Mouse (Mus musculus) stomach, embryonic 15.5 days (tissue): ENCODE measurements around the gene Mpg. TPM values are rescaled to one million over a fixed set of nuclear protein-coding genes. Genes with fewer than 3 reads are reported as not detected.

ENCODE experiments used
- ATAC-seq: fragments of 200-750 bp; cut with Nextera tagmentation; 2 replicates; pipeline ENCODE4 v1.8.0; 2017; ENCODE audit warnings: low read depth, moderate number of reproducible peaks, moderate TSS enrichment; ENCODE audit not compliant: insufficient read depth, low FRiP score
- H3K27ac ChIP-seq: fragments of 300-500 bp; sonication (generic); 2 replicates; pipeline ENCODE4 v1.5.1; 2015; ENCODE audit warnings: mild to moderate bottlenecking, inconsistent platforms
- H3K27me3 ChIP-seq: fragments of 300-500 bp; sonication (generic); replicated peaks from 2 replicates; pipeline ENCODE4 v1.6.1; 2015; ENCODE audit warnings: inconsistent platforms
- H3K36me3 ChIP-seq: fragments of 300-500 bp; sonication (generic); 2 replicates; pipeline ENCODE4 v1.6.1; 2015; ENCODE audit warnings: inconsistent platforms
- H3K4me1 ChIP-seq: fragments of 300-500 bp; sonication (generic); 2 replicates; pipeline ENCODE4 v1.6.1; 2015; ENCODE audit warnings: inconsistent platforms
- H3K4me2 ChIP-seq: fragments of 300-500 bp; sonication (generic); 2 replicates; pipeline ENCODE4 v1.6.1; 2015; ENCODE audit warnings: mild to moderate bottlenecking, inconsistent platforms
- H3K4me3 ChIP-seq: fragments of 300-500 bp; sonication (generic); replicated peaks from 2 replicates; pipeline ENCODE4 v1.5.1; 2015; ENCODE audit warnings: inconsistent platforms
- H3K9ac ChIP-seq: fragments of 300-500 bp; sonication (generic); 2 replicates; pipeline ENCODE4 v1.6.1; 2015; ENCODE audit warnings: inconsistent platforms
- H3K9me3 ChIP-seq: fragments of 300-500 bp; sonication (generic); 2 replicates; pipeline ENCODE4 v1.6.1; 2016; ENCODE audit warnings: inconsistent platforms
- WGBS: fragments of 180-500 bp; shearing (Covaris S2); methylation state at CpG from one replicate; pipeline ENCODE4 v1.1.7; 2015; 5-methylcytosine and 5-hydroxymethylcytosine counted together
- polyA plus RNA-seq: library from polyadenylated mRNA; unstranded; fragments of >200 nt; fragmentation: Nextera tagmentation; extraction: Ambion mirVana; gene quantifications from 2 replicates; pipeline ENCODE4 v1.2.1, GENCODE M21; 2015

Gene Mpg
- polyA plus RNA-seq, 1 experiment from 2014 or later: 32.7 TPM

DNA sequence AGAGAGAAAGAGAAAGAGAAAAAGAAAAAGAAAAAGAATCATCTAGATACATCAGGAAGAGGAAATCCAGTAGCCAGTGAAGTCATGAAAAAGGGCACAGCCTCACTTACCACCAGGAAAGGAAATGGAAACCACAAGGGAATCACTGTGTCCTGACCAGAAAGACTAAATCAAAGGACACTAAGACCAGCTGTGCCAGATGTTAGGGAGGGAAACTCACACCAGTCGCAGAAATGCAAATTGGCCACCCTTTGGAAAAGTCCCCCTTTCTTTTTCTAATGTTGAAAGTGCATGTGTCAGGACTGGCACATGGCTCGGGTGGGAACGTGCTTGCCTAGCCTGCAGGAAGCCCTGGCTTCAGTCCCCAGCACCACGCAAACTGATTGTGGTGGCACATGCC lies 44.9 kb downstream of the Mpg start:
- Histone ChIP-seq H3K36me3 (no peaks in the 10 kb centered on the region), H3K4me3 (no peak overlapping the region), H3K27me3 (no peaks in the 10 kb centered on the region), H3K4me1 (peaks cover 6% of the 10 kb centered on the region), H3K27ac (no peak overlapping the region), H3K9ac (no peak overlapping the region), H3K4me2 (no peak overlapping the region), H3K9me3 (no peaks in the 10 kb centered on the region)
- ATAC-seq: no peak
- WGBS: 41% methylated on average over 4 of the region's 4 CpGs

DNA sequence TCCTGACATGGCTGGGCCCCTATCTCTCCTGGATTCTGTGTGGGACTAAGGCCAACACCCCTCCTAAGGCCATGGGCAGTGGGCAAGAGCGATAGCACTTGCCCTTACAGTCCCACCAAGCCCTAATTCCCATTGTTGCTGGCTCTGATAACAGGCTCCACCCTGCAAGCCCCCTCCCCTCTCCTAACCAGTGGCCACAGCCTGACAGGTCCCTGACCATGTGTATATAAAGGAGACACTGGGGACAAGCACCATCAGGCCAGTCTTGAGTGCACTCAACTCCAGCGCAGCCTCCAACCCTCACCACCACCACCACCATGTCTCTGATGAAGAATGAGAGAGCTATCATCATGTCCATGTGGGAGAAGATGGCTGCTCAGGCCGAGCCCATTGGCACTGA lies 50.0 kb downstream of the Mpg start, which contains the start of gene Hba-x:
Gene Hba-x (plus strand): TSS at position 54 of the 400 bp plus-strand sequence.
- H3K4me3 ChIP-seq: no peak within 1 kb of the TSS
- H3K27me3 ChIP-seq: peaks cover 14% of the 10 kb centered on the region; the same call in 1 of the 2 replicates
- WGBS: 64% methylated on average over 3 of the region's 3 CpGs
- H3K27ac ChIP-seq: no peak within 1 kb of the TSS
- H3K36me3 ChIP-seq: no peaks in the 10 kb centered on the region
- H3K9ac ChIP-seq: no peak within 1 kb of the TSS
- H3K4me1 ChIP-seq: no peaks in the 10 kb centered on the region
- no peaks in the 10 kb centered on the region for H3K9me3 ChIP-seq
- ATAC-seq: no peak
- H3K4me2 ChIP-seq: no peak within 1 kb of the TSS

DNA sequence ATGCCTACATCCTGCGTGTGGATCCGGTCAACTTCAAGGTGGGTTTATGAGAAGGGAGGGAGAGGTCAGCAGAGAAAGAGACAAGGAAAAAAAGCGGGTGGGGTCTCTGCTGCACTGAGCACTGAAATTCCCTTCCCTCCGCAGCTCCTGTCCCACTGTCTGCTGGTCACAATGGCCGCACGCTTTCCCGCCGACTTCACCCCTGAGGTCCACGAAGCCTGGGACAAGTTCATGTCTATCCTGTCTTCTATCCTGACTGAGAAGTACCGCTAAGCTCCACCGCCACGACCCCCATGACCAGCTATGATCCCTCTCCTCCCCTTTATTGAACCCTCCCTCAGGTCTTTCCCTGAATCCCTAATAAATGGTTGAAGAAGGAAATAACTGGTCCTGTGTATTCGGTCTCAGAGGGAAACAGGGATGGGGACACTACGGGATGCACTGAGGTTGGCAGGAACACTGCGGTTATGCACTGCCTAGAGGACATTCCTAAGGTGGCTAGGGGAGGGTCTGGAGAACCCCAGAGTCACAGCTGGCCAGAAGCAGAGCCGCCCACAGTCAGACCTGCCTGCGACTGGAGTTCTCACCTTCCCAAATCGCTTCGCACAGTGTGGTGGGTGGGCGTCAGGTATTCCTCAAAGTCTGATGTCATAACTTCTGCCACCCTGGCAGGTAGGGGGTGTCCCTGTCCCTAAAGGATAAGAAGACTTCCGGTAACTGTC lies 51.6 kb downstream of the Mpg start:
- Histone ChIP-seq H3K36me3 (no peaks in the 10 kb centered on the region), H3K9ac (no peak overlapping the region), H3K27ac (no peak overlapping the region), H3K4me3 (no peak overlapping the region), H3K4me2 (no peak overlapping the region), H3K4me1 (no peaks in the 10 kb centered on the region), H3K9me3 (no peaks in the 10 kb centered on the region), H3K27me3 (peaks cover 14% of the 10 kb centered on the region; the same call in 1 of the 2 replicates)
- 70% methylated on average over 21 of the region's 21 CpGs for WGBS
- no peak for ATAC-seq

DNA sequence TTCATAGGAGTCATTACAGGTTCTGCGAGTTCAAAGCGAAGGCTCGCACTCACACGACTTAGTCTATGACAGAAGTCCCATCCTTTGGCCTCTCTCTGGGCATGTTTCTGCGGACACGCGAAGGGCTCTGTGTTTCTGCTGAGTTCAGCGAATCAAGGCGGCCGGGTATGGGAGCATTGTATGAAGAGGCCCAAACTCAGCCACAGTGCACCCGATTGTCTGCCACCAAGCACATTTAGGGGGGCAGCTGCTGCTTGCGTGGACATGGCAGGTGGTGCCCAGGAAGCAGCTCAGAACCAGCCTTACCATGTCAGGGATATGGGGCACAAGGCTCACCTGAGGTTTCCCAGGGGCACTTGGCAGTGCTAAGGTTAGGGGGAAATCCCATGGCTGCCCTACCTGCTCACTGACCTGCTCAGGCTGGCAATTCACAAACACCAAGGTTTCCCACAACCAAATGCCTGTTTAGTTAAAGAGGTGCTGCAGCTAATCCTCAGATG lies 52.2 kb downstream of the Mpg start:
- no peaks in the 10 kb centered on the region for H3K9me3 ChIP-seq

DNA sequence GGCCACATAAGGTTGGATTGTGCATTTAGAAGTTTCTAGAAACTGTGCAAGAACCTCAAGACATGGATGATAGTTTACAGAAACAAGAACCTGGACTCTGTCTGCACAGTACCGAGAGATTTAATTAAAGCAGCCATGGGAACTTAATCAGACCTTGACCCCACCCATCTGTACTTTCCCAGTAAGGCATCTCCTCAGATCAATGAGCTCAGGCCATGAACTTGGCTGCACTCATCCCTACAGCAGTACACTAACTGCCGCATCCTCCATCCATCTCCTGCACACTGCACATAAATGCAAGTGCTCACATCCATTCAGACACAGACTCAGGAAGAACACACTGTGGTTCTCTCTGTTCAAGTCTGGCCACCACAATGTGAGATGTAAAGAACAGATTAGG lies 54.3 kb downstream of the Mpg start:
- WGBS: 45% methylated on average over 2 of the region's 2 CpGs

More for the DNA sequence above, 52.2 kb downstream of the Mpg start:
- no peak for ATAC-seq
- no peak overlapping the region for H3K4me2 ChIP-seq
- no peak overlapping the region for H3K4me3 ChIP-seq
- WGBS: 77% methylated on average over 12 of the region's 12 CpGs
- H3K27ac ChIP-seq: no peak overlapping the region
- H3K27me3 ChIP-seq: peaks cover 14% of the 10 kb centered on the region; the same call in 1 of the 2 replicates
- H3K4me1 ChIP-seq: no peaks in the 10 kb centered on the region
- H3K36me3 ChIP-seq: no peaks in the 10 kb centered on the region
- no peak overlapping the region for H3K9ac ChIP-seq

DNA sequence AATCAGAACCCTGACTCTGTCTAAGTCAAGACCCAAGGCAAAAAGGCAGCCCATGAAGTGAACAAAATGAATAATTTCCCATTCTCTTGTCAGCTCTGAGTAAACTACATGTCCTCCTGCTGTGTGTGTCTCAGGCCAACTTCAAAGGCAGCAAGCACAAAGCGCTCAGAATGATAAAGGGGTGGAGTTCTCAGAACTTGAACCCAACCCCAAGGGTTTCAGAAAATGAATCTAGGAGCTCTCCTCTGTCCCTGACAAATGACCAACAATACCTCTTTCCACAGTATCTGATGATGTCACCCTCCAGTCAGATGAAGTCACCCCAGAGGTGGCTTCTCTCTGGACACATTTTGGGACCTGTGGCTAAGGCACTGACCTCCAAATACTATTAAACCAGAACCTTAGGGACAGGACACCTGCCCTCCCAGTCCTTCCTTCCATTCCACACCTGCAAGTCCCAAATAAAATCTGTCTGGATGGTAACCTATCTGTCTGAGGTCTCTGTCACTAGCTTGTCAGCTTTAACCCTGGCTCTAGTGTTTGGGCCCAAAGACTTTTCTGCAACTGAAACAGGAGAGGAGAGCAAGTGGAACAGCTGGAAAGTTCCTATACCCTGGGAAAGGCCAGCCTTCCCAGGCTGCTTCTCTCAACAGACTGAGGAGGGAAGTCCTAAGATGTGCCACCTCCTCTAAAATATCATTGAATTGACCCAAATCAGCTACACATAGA lies 55.3 kb downstream of the Mpg start:
- Histone ChIP-seq H3K4me1 (no peaks in the 10 kb centered on the region), H3K27me3 (peaks cover 14% of the 10 kb centered on the region; the same call in 1 of the 2 replicates), H3K4me2 (no peak overlapping the region), H3K36me3 (no peaks in the 10 kb centered on the region), H3K9me3 (no peaks in the 10 kb centered on the region), H3K27ac (no peak overlapping the region), H3K4me3 (no peak overlapping the region), H3K9ac (no peak overlapping the region)
- no peak for ATAC-seq
- WGBS: 69% methylated on average over 1 of the region's 1 CpGs

More for the DNA sequence above, 54.3 kb downstream of the Mpg start:
- Histone ChIP-seq H3K4me1 (no peaks in the 10 kb centered on the region), H3K4me2 (no peak overlapping the region), H3K27ac (no peak overlapping the region), H3K36me3 (no peaks in the 10 kb centered on the region), H3K9me3 (no peaks in the 10 kb centered on the region), H3K9ac (no peak overlapping the region), H3K27me3 (peaks cover 14% of the 10 kb centered on the region; the same call in 1 of the 2 replicates), H3K4me3 (no peak overlapping the region)
- ATAC-seq: no peak

Other genes with a start within 250 kb of the Mpg start
- gene Nsg2, start 226.0 kb upstream of the Mpg start, polyA plus RNA-seq: 7.8 and 8.2 TPM in 2 replicates
- 0.06 and 0.09 TPM in 2 replicates for gene Il9r, start 26.2 kb upstream of the Mpg start, polyA plus RNA-seq
- gene Snrnp25, start 21.1 kb upstream of the Mpg start, polyA plus RNA-seq: 52.6 and 57.5 TPM in 2 replicates
- 57.6 and 63.1 TPM in 2 replicates for gene Rhbdf1, start 4.2 kb upstream of the Mpg start, polyA plus RNA-seq
- 35.6 and 39.0 TPM in 2 replicates for gene Nprl3, start 41.2 kb downstream of the Mpg start, polyA plus RNA-seq
- 61.7 and 62.6 TPM in 2 replicates for gene Hba-x, start 49.9 kb downstream of the Mpg start, polyA plus RNA-seq
- 4,810 and 9,460 TPM in 2 replicates for gene Hba-a1, start 57.0 kb downstream of the Mpg start, polyA plus RNA-seq
- 4.5 and 8.8 TPM in 2 replicates for gene Hbq1b, start 60.5 kb downstream of the Mpg start, polyA plus RNA-seq
- 12,213 and 21,597 TPM in 2 replicates for gene Hba-a2, start 70.0 kb downstream of the Mpg start, polyA plus RNA-seq
- 0.89 and 1.3 TPM in 2 replicates for gene Hbq1a, start 73.6 kb downstream of the Mpg start, polyA plus RNA-seq
- gene Sh3pxd2b, start 121.3 kb downstream of the Mpg start, polyA plus RNA-seq: 18.6 and 20.3 TPM in 2 replicates
- 37.8 and 38.7 TPM in 2 replicates for gene Ubtd2, start 228.9 kb downstream of the Mpg start, polyA plus RNA-seq